Mouse (Mus musculus): ENCODE data around the gene Vps52.

Gene Vps52

DNA sequence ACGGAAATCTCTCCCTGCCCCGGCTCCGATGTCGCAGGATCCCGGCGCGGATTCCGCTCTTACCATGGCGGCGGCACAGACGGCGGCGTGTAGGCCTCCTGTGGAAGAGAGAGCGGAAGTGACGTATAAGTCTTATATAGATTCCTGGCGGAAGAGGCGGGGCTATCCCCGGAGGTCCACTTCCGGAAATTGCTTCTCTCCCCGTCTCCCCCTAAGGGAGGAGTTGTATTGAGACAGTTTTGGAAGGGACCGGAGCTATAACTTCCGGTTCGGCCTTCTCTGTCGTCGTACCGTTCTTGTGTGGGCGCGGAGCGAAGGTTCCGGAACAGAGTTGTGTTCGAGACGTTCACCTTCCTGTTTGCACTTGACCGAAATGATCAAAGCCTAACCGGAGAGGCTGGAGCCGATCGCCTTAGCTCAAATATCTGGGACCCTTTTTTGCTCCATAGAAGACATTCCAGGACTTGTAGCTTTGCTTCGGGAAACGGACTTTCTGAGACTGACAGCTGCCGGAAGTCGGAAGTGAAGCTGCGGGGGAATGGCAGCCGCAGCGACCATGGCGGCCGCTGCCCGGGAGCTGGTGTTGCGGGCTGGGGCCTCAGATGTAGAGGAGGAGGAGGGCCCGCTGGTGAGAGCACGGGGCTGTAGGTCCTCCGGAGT lies at the start of gene Vps52, which contains the start of gene Rps18:
Vps52 (plus strand) TSS at position 258 of the 660 bp plus-strand sequence.
Rps18 (minus strand) TSS at position 447 of the 660 bp plus-strand sequence.
- peak; percentile 91 for DNase-seq

GRCm38 (mm10) chr17:33908331-33909076 lies 47.1 kb upstream of the Vps52 start:
- DNase-seq = peak; percentile 71

DNA sequence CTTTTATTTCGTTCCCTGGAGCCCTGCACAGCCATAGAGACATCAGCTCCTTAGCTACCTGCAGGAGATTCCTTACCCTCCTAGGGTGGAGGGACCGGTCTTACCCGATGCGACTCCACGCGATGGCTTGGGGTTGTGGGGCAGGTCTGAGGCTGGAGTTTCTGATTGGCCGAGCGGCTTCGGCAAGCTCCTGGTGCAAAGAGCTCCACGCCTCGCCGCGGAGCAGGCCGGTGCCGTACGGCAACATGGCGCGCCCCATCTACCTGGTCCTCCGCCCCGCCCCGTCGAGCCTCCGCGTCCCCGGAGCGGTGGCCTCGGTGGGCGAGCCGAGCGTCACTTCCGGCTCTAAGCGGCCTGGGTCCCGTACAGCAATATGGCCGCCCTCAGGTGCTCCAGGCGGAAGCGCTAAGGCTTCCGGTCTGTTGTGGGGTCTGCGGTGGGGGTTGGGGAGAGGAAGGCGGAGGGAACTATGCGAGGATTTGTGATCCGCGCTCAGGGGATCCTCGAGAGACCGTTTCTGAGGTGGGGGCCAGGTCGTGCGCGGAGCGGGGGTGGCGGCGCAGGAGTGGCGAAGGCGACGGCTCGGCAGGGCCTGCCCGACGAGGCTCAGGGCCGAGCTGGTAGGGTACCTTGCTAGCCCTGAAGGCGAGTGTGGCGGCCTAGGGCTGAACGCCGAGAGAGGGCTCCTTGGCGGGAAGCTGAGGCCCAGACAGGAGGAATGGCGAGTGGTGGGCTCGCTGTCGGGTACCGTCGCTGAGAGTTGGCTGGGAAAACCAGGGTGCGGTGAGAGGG lies 46.3 kb upstream of the Vps52 start, which contains the start of gene Daxx:
Daxx (plus strand) TSS at position 338 of the 792 bp plus-strand sequence.
- DNase-seq = peak; percentile 97

GRCm38 (mm10) chr17:33909869-33910250 lies 45.8 kb upstream of the Vps52 start:
- DNase-seq = no peak

GRCm38 (mm10) chr17:33910346-33911051 lies 45.1 kb upstream of the Vps52 start:
- DNase-seq = no peak

DNA sequence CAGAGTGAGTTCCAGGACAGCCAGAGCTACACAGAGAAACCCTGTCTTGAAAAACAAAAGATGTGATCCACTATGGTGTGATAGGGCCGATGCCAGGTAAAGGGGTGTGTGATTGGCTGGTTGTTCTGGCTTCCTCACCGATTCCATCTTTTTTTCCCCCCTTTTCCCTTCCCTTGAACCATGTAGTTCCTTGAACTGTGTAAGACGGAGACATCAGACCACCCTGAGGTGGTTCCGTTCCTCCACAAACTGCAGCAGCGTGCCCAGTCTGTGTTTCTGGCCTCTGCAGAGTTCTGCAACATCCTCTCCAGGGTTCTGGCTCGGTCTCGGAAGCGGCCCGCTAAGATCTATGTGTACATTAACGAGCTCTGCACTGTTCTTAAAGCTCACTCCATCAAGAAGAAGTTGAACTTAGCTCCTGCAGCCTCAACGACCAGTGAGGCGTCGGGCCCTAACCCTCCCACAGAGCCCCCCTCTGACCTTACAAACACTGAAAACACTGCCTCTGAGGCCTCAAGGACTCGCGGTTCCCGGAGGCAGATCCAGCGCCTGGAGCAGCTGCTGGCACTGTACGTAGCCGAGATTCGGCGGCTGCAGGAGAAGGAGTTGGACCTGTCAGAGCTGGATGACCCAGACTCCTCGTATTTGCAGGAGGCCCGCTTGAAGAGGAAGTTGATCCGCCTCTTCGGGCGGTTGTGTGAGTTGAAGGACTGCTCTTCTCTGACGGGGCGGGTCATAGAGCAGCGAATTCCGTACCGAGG lies 44.4 kb upstream of the Vps52 start:
- no peak for DNase-seq

- no peak for DNase-seq
These were observed 43.7 kb upstream of the Vps52 start for GRCm38 (mm10) chr17:33911813-33912414.

GRCm38 (mm10) chr17:33913264-33913663 lies 42.3 kb upstream of the Vps52 start:
- DNase-seq = no peak

DNA sequence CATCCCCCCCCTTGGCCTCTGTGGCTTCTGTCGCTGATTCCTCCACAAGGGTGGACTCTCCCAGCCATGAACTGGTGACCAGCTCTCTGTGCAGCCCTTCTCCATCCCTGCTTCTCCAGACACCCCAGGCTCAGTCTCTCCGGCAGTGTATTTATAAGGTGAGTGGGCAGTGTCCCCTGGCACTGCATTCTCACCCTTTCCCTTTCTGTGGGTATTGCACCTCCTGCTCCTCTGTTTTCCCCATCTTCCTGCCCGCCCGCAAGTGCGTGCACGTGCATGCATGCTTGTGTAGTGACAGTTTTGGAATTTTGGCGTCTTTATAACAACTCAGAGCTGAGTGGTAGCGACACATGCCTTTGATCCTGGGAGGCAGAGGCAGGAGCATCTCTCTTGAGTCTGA lies 41.7 kb upstream of the Vps52 start:
- DNase-seq = no peak

DNA sequence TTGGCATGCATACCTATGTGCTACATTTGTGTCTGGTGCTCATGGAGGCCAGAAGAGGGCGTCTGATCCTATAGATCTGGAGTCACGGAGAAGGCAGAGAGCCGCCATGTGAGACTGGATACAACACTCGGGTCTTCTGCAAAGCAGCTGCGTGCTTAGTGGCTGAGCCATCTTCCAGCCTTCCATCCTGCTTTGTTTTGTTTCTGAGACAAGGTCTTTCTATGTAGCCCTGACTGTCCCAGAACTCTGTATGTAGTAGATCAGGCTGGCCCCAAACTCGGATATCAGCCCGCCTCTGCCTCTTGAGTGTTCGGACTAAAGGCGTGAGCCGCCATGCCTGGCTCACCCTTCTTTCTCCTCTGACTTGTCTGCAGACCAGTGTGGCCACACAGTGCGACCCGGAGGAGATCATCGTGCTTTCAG lies 40.6 kb upstream of the Vps52 start:
- DNase-seq = no peak

- DNase-seq = peak; percentile 93
These were observed 39.9 kb upstream of the Vps52 start, which contains the start of the genes Tapbp and Zbtb22 for GRCm38 (mm10) chr17:33915671-33916250. Gene Tapbp (plus strand): TSS chr17:33915899. Gene Zbtb22 (plus strand): TSS chr17:33915904.

GRCm38 (mm10) chr17:33916294-33916693 lies 39.3 kb upstream of the Vps52 start:
- DNase-seq = no peak

- no peak for DNase-seq
These were observed 38.6 kb upstream of the Vps52 start for GRCm38 (mm10) chr17:33916847-33917655.

DNA sequence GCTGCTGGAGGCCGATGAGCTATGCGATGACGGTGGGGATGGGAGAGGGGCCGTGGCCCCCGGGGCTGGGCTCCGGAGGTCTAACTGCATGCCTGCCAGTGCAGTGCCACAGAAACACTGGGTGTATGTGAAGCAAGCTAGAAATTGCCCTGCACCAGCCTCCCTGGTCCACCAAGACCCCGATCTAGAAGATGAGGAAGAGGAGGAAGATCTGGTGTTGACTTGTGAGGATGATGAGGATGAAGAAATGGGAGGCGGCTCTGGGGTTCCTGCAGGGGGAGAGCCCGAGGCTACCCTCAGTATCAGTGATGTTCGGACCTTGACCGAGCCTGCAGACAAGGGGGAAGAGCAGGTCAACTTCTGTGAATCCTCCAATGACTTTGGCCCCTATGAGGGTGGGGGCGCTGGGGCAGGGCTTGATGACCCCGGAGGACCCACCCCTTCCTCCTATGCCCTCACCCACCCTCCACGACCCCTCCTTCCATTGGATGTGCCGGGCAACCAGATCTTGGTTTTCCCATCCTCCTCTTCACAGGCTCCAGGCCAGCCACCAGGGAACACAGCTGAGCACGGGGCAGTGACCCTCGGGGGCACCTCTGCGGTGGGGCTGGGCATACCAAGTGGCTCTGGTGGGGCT lies 37.8 kb upstream of the Vps52 start:
- DNase-seq = no peak

DNA sequence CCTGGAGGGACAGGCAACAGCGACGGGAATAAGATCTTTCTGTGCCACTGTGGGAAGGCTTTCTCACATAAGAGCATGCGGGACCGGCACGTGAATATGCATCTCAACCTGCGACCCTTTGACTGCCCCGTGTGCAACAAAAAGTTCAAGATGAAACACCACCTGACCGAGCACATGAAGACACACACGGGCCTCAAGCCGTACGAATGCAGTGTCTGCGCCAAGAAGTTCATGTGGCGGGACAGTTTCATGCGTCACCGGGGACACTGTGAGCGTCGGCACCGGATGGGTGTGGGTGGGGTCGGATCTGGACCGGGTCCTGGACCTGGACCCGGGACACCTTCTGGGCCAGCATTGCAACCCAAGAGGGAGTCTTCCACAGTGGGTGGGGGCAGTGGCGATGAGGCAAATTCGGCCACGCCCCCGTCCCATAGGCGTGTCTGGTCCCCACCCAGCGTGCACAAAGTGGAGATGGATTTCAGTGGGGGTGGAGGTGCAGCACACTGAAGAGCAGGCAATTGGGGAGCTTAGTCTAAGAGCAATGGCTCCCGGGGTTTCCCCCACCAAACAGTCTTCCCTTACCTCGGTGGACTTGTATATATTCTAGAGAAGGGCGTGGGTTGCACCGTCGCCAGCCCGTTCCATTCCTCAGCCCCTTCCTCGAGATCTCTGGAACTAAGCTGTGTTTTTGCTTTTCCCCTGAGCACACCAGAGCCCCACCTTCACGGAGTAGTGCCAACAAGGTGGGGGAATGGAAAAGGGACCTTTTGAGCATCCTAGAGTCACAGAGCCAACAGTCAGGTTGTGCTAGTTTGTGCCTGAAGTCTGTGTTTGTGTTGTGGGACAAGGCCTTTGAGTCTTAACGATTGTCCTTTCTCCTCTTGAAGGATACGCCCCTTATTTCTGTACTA lies 37.1 kb upstream of the Vps52 start:
- no peak for DNase-seq

DNA sequence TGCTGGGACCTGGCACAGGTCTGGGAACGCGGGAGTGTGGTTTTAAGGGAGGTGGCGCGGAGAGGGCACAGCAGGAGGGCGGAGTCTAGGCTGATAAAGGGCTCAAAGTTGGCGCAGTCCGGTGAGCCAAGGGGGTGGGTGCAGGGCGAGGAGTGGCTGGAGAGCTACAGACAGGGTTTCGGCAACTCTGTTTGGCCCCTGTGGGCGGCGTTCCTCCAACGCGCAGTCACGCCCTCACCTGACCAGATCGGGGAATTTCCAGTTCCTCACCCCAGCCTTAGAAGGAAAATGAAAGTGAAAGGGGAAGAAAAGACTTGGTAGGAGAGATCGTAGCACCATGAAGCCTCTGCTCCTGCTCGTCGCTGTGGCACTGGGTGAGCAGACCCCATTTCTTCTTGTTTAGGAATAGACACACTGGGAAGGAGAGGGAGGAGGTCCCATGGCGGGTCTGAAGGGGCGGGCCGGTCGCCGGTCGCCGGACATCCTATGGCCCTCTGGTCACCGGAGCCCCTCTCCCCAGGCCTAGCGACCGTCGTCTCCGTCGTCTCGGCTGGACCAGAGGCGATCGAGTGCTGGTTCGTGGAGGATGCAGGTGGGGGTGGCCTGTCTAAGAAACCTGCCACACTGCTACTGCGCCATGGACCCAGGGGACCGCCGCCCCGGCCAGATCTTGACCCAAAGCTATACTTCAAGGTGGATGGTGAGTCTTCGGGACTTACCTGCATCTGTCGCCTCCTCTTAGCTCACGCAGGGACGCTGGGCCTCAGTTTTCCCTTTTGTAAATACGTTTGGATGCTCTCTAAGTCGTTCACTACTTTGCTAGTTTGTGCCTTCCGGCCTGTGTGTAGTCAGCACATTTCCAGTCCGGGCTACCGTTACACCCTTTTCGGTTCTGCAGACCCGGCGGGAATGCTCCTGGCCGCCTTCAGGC lies 36.0 kb upstream of the Vps52 start:
- DNase-seq = no peak

Measured in right cerebral cortex, postnatal 4 days (tissue).